Mouse (Mus musculus) liver, embryonic 11.5 days (tissue): ENCODE results near the gene Dohh. TPM values are rescaled to one million over a fixed set of nuclear protein-coding genes. Genes with fewer than 3 reads are reported as not detected.

ENCODE experiments used
- ATAC-seq: fragments of 200-750 bp; cut with Nextera tagmentation; replicated peaks from 2 replicates; pipeline ENCODE4 v1.8.0; 2017; ENCODE audit warnings: moderate number of reproducible peaks, mild to moderate bottlenecking, moderate TSS enrichment, moderate library complexity; ENCODE audit not compliant: low FRiP score
- DNase-seq: peaks from one replicate; pipeline ENCODE4 v3.0.0-alpha.2; 2017; ENCODE audit warnings: low spot score
- H3K27ac ChIP-seq: fragments of 300-500 bp; sonication (generic); 2 replicates; pipeline ENCODE4 v1.5.1; 2014; ENCODE audit warnings: mild to moderate bottlenecking, low read depth, low read length, control low read depth
- H3K27me3 ChIP-seq: fragments of 300-500 bp; sonication (generic); replicated peaks from 2 replicates; pipeline ENCODE4 v1.6.1; 2014; ENCODE audit warnings: low read length, mixed read lengths; ENCODE audit not compliant: control insufficient read depth, insufficient read depth
- H3K36me3 ChIP-seq: fragments of 300-500 bp; sonication (generic); 2 replicates; pipeline ENCODE4 v1.6.1; 2014; ENCODE audit warnings: mild to moderate bottlenecking, low read length, moderate library complexity, mixed read lengths; ENCODE audit not compliant: control insufficient read depth, insufficient read depth
- H3K4me1 ChIP-seq: fragments of 300-500 bp; sonication (generic); replicated peaks from 2 replicates; pipeline ENCODE4 v1.6.1; 2014; ENCODE audit warnings: low read length, mixed read lengths; ENCODE audit not compliant: control insufficient read depth, insufficient read depth
- H3K4me2 ChIP-seq: fragments of 300-500 bp; sonication (generic); 2 replicates; pipeline ENCODE4 v1.6.1; 2014; ENCODE audit warnings: mild to moderate bottlenecking, control low read depth, moderate library complexity
- H3K4me3 ChIP-seq: fragments of 300-500 bp; sonication (generic); 2 replicates; pipeline ENCODE4 v1.5.1; 2014; ENCODE audit warnings: low read depth, low read length, control low read depth
- H3K9ac ChIP-seq: fragments of 300-500 bp; sonication (generic); 2 replicates; pipeline ENCODE4 v1.6.1; 2014; ENCODE audit warnings: low read depth, low read length, control low read depth
- H3K9me3 ChIP-seq: fragments of 300-500 bp; sonication (generic); 2 replicates; pipeline ENCODE4 v1.6.1; 2016; ENCODE audit warnings: low read length, inconsistent platforms, mixed read lengths; ENCODE audit not compliant: control insufficient read depth
- WGBS: fragments of 180-500 bp; shearing (Covaris S2); extraction: QIAGEN DNeasy Blood & Tissue Kit; methylation state at CpG from one replicate; pipeline ENCODE4 v1.1.7; 2014; 5-methylcytosine and 5-hydroxymethylcytosine counted together
- polyA plus RNA-seq: library from polyadenylated mRNA; unstranded; fragments of >200 nt; fragmentation: Nextera tagmentation; extraction: Ambion mirVana; gene quantifications from 2 replicates; pipeline ENCODE4 v1.2.1, GENCODE M21; 2014

Dohh gene
- polyA plus RNA-seq, 1 experiment from 2014 or later: 97.4 TPM

DNA sequence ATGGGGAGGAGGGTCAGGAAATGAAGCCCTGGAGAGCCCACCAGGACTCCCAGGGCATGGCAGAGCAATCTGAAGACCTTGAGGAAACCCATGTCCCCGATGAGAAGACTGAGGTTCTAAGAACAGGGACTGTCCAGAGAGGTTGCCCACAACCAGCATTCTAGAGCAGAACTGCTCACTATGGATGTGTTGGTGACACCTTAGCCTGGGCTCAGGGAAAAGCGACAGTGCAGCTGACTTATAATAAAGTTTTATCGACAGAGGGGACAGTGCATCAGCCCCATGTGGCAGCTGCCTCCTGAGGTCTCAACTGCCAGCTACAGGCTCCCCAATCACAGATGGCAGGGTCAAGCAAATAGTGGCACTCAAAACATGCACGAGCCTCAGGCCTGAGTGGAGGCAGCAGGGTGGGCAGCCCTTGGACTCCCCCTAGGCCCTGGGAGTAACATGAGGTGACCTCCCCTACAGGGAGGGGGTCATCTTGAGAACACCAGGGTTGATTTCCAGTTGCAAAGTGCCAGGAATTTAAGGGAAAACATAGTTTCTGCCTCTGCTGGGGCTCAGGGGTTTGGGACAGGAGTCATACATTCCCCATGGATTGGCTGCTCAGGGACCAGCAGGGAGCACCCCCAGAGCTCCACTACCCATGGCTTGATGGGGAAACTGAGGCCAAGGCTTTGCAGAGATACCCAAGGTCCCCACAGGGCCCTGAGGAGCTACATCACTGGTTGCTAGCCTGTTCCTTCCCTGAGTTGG lies 37.0 kb downstream of the Dohh start:
- Histone ChIP-seq H3K4me2 (no peak overlapping the region), H3K27ac (no peak overlapping the region; the same call in 1 of the 2 replicates), H3K4me3 (no peak overlapping the region), H3K36me3 (no peaks in the 10 kb centered on the region), H3K9me3 (no peaks in the 10 kb centered on the region), H3K27me3 (peaks cover 37% of the 10 kb centered on the region), H3K4me1 (peaks cover 29% of the 10 kb centered on the region), H3K9ac (no peak overlapping the region)
- ATAC-seq (no peak), DNase-seq (no peak)
- WGBS: 71% methylated on average over 4 of the region's 4 CpGs

DNA sequence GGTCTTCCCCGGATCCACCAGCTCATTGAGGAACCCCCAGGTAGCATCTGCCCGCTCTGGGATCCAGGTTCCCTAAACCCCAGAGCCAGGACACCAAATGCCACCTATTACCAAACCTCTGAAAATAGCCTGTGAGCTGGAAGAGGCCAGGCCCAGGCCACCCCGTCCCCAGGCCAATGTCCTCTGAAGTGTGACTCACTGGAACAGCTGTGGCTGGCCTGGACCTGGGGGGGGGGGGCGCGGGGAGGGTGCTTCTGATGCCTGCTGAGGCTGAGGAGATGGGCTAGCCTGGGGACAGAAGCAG lies 37.5 kb downstream of the Dohh start:
- peaks cover 42% of the 10 kb centered on the region for H3K27me3 ChIP-seq
- H3K36me3 ChIP-seq: no peaks in the 10 kb centered on the region
- no peak overlapping the region for H3K4me2 ChIP-seq
- 70% methylated on average over 5 of the region's 5 CpGs for WGBS
- H3K9ac ChIP-seq: no peak overlapping the region
- no peak overlapping the region for H3K4me3 ChIP-seq
- H3K27ac ChIP-seq: no peak overlapping the region
- ATAC-seq: no peak
- H3K4me1 ChIP-seq: peaks cover 29% of the 10 kb centered on the region
- no peak for DNase-seq
- H3K9me3 ChIP-seq: no peaks in the 10 kb centered on the region

DNA sequence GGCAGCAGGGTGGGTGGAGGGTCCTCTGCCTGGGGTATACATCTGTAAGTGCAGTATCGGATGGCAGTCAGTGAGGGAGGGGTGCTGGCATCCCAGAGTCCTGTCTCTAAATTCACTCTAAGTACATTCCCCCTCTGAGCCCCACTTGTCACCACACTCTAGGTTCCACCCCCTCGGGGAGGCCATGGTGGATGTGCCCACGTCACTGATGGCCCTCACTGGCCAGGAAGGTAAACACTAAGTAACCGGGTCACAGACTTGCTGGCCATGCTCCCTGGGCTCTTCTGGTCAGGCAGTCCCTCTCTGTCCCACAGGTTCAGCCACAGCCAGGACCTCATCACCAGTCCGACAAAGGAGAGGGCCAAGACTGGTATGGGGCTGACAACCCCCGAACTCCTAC lies 38.0 kb downstream of the Dohh start:
- no peak overlapping the region for H3K4me2 ChIP-seq
- DNase-seq (no peak), ATAC-seq (no peak)
- H3K9me3 ChIP-seq: no peaks in the 10 kb centered on the region
- H3K36me3 ChIP-seq: no peaks in the 10 kb centered on the region
- H3K4me3 ChIP-seq: no peak overlapping the region
- WGBS: 69% methylated on average over 6 of the region's 6 CpGs
- peaks cover 46% of the 10 kb centered on the region for H3K27me3 ChIP-seq
- H3K27ac ChIP-seq: no peak overlapping the region
- H3K4me1 ChIP-seq: peaks cover 25% of the 10 kb centered on the region
- no peak overlapping the region; the same call in 1 of the 2 replicates for H3K9ac ChIP-seq

DNA sequence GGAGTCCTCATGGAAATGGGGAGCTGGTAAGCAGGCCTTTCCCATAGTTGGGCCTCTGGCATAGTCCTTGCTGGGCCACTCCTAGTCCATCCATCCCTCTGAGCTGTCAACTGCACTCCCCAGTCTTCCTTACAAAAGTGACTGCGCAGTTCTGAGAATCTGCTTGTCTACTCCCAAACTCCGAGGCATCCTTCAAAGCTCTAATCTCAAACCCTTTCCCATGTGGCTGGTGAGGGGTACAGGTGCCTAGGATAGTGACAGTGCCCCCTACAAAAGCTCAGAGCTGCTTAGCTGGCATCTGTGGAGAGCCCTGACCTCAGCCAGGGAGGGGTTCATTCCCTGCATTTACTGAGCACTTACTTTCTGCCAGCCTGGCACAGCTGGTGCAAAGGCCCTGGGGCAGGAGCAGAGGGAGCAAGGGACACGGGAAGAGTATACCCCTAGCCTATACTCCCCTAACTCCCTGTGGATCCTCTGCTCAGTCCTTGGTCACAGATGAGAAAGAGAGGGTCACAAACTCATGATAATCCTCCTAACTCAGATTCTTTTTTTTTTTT lies 38.5 kb downstream of the Dohh start:
- Histone ChIP-seq H3K4me3 (no peak overlapping the region), H3K36me3 (no peaks in the 10 kb centered on the region), H3K9ac (no peak overlapping the region), H3K27me3 (peaks cover 52% of the 10 kb centered on the region), H3K27ac (no peak overlapping the region), H3K4me2 (no peak overlapping the region), H3K9me3 (no peaks in the 10 kb centered on the region), H3K4me1 (peaks cover 19% of the 10 kb centered on the region)
- DNase-seq: no peak
- no peak for ATAC-seq
- WGBS: 76% methylated on average over 3 of the region's 3 CpGs

DNA sequence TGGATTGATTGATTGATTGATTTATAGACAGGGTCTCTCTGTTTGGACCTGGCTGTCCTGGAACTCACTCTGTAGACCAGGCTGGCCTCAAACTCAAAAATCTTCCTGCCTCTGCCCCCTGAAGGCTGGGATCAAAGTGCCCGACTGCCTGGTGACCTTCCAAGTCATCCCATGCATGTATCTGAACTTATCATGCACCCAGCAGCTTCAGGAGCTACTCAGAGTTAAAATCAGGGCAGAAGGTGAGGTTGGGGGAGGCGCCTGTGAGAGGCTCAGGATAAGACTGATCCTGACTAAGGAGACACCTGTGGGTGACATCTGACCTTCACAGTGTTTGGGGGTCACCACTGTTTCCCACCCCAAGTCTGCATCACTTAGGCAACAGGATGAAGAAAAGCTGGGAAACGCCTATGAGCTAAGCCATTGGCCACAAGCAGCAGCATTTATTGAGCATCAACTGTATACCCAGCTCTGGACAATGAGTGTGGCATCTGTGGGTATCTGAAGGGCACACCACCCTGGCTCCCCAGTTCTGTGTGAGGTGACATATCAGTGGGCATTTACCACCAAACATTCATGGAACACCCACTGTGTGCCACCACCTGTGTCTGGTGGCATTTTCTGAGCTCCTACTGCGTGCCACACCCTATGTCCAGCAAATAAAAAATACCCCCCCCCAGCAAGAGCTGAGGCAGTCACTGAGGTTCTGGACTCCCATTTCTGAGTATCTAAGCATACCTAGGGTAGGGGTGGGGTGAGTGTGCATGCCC lies 39.4 kb downstream of the Dohh start:
- 48% methylated on average over 4 of the region's 4 CpGs for WGBS
- H3K9ac ChIP-seq: no peak overlapping the region
- peaks cover 59% of the 10 kb centered on the region for H3K27me3 ChIP-seq
- no peak overlapping the region for H3K4me3 ChIP-seq
- H3K9me3 ChIP-seq: no peaks in the 10 kb centered on the region
- no peak overlapping the region for H3K27ac ChIP-seq
- no peak overlapping the region for H3K4me2 ChIP-seq
- DNase-seq: no peak
- no peaks in the 10 kb centered on the region for H3K36me3 ChIP-seq
- peaks cover 15% of the 10 kb centered on the region for H3K4me1 ChIP-seq
- no peak for ATAC-seq

DNA sequence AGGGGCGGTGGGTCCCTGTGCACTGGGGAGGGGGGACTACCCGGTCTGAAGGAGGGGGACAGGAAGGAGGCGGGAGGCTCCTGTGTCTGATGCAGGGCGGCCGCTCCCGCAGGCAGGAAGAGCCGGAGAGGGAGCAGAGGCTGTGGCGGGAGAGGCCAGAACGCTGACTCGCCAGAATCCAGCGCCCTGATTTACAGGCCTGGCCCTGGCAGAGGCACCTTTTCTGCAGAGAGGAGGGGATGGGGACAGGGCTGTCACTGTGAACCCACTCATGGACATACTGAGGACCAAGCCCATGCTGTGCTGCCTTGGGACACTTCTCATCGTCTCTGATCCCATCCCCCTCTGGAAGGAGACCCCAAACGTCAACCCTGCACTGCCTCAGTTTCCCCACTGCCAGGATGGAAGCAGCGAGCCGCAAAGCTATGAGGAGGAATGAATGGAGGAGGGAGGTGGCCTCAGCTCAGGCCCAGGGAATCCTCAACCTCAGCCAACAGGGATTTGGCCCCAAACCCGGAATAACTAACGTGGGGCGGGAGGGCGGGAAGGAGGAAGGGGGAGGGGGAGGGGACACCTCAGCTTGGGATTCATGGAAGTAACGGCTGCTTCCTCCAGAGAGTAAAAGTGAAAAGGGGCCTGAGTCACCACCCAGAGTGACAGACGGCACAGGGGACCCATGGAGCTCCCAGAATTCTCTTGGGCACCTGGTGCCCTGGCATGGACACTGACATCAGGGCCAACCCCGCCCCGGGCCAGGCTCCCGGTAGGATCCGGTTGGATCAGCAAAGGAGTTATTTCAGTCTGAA lies 40.2 kb downstream of the Dohh start:
- DNase-seq (peak; percentile 36), ATAC-seq (0 out of 2 replicates have a peak, but pooled peaks have one; percentile 7)
- peak overlapping the region; percentile 21 for H3K4me2 ChIP-seq
- H3K4me1 ChIP-seq: peaks cover 14% of the 10 kb centered on the region
- 9% methylated on average over 25 of the region's 25 CpGs for WGBS
- H3K27ac ChIP-seq: no peak overlapping the region
- H3K36me3 ChIP-seq: no peaks in the 10 kb centered on the region
- peaks cover 59% of the 10 kb centered on the region for H3K27me3 ChIP-seq
- H3K9ac ChIP-seq: no peak overlapping the region
- no peaks in the 10 kb centered on the region for H3K9me3 ChIP-seq
- H3K4me3 ChIP-seq: no peak overlapping the region

DNA sequence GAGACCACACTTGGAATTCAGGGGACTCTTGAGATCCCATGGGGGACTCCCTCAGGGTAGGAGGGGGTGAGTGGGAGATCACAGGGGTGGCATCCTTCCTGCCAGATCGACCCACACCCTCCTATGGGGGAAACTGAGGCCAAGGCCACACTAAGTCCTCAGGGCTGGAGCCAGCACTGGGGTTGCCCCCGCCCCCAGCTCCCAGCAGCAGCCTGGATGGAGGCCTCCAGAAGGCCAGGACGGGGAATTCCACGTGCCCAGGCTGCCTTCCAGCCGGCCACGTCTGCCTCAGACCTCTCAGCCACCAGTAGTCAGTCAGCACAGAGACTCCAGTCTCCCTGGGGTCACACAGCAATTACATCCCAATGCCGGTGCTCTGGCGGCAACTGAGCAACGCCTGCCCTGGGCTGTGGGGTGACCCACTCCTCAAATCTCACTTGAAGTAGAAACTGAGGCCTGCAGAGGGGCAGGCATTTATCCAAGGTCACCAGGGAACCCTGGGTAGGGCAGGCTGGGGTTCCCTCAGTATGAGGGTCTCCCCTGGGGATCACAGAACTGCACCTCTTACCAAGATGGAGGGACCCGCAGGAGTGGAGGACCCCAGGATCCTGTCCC lies 41.1 kb downstream of the Dohh start:
- peaks cover 59% of the 10 kb centered on the region for H3K27me3 ChIP-seq
- peak overlapping the region; percentile 54 for H3K4me2 ChIP-seq

DNA sequence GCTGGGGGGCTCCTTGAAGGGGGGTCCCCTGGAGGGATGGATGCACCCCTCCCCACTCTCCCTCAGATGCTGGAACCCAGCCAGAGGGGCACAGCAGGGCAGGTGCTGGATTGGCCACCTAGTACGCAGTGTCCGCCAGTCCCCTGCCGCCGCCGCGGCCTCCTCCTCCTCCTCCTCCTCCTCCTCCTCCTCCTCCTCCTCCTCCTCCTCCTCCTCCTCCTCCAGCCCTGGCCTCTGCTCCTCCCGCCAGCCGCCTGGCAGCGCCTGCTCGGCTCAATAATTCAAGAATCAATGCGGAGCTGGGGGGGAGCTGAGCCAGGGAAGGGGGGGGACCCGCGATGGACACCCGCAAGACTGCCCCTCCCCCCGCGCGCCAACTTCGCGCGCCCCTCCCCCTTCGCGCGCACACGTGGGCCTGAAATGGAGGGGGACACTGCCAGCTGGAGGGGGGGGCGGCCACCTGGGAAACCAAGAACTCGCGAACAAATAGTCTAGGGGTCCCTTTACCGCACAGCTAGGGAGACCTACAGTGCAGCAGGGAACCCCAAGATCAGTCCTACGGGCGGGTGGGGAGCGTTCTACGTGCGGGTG lies 41.9 kb downstream of the Dohh start:
- ATAC-seq: no peak
- peak; percentile 34 for DNase-seq
- Histone ChIP-seq H3K9ac (peak overlapping the region; percentile 18; the same call in 1 of the 2 replicates), H3K27ac (no peak overlapping the region), H3K9me3 (no peaks in the 10 kb centered on the region), H3K4me2 (peak overlapping the region; percentile 54), H3K27me3 (peaks cover 62% of the 10 kb centered on the region), H3K4me3 (peak overlapping the region; percentile 45), H3K4me1 (peaks cover 18% of the 10 kb centered on the region), H3K36me3 (no peaks in the 10 kb centered on the region)
- 3% methylated on average over 29 of the region's 33 CpGs for WGBS

More for the DNA sequence above, 41.1 kb downstream of the Dohh start:
- Histone ChIP-seq H3K9me3 (no peaks in the 10 kb centered on the region), H3K9ac (no peak overlapping the region), H3K36me3 (no peaks in the 10 kb centered on the region), H3K4me1 (peaks cover 14% of the 10 kb centered on the region), H3K27ac (no peak overlapping the region), H3K4me3 (no peak overlapping the region)
- 41% methylated on average over 10 of the region's 10 CpGs for WGBS
- ATAC-seq (no peak), DNase-seq (peak; percentile 33)
